Mouse (Mus musculus) heart, adult 2 months (tissue): Measurements from ENCODE around the gene Shbg. TPM values are rescaled to one million over a fixed set of nuclear protein-coding genes. Genes with fewer than 3 reads are reported as not detected.

Experiments used
- DNase-seq, 2 experiments: peaks; one replicate each; pipeline ENCODE4 v3.0.0; 2021
- H3K27ac ChIP-seq: fragments of 200-600 bp; 2 replicates; pipeline ENCODE4 v1.8.1; 2022
- H3K27me3 ChIP-seq: fragments of 200-500 bp; 2 replicates; pipeline ENCODE4 v1.6.1; 2012; ENCODE audit warnings: mild to moderate bottlenecking, low read length, inconsistent platforms, mixed read lengths; ENCODE audit not compliant: control insufficient read depth, insufficient read depth
- H3K36me3 ChIP-seq: fragments of 200-500 bp; 2 replicates; pipeline ENCODE4 v1.6.1; 2012; ENCODE audit warnings: low read length, inconsistent platforms; ENCODE audit not compliant: control insufficient read depth, insufficient read depth
- H3K4me1 ChIP-seq: fragments of 200-500 bp; 2 replicates; pipeline ENCODE4 v1.6.1; 2011; ENCODE audit warnings: low read length; ENCODE audit not compliant: control insufficient read depth, insufficient read depth
- H3K4me3 ChIP-seq: fragments of 200-600 bp; 2 replicates; pipeline ENCODE4 v1.8.1; 2022
- H3K79me2 ChIP-seq: fragments of 200-500 bp; replicated peaks from 2 replicates; pipeline ENCODE4 v1.6.1; 2012; ENCODE audit warnings: mild to moderate bottlenecking, inconsistent platforms, low read length, moderate library complexity, mixed read lengths; ENCODE audit not compliant: control insufficient read depth, insufficient read depth
- H3K9ac ChIP-seq: fragments of 200-500 bp; 2 replicates; pipeline ENCODE4 v1.6.1; 2012; ENCODE audit warnings: low read depth, mild to moderate bottlenecking, control low read depth, inconsistent platforms, low read length, mixed read lengths
- CTCF ChIP-seq: fragments of 200-600 bp; IDR thresholded peaks from 2 replicates; pipeline ENCODE4 v1.8.1; 2022; ENCODE audit warnings: antibody characterized with exemption, mild to moderate bottlenecking, moderate library complexity
- EP300 ChIP-seq: fragments of 200-500 bp; IDR thresholded peaks from 2 replicates; pipeline ENCODE4 v1.6.1; 2011; ENCODE audit warnings: low read depth, low read length, control low read depth; ENCODE audit not compliant: insufficient read depth
- POLR2A ChIP-seq: fragments of 200-500 bp; IDR thresholded peaks from 2 replicates; pipeline ENCODE4 v1.6.1; 2011; ENCODE audit warnings: mild to moderate bottlenecking, low read depth, low read length, control low read depth; ENCODE audit not compliant: insufficient read depth
- WGBS: fragments of 180-500 bp; shearing (Covaris S2); methylation state at CpG from one replicate; pipeline ENCODE4 v1.1.7; 2018; 5-methylcytosine and 5-hydroxymethylcytosine counted together
- intact Hi-C: fragments of 180-260 bp; cut with DNase I; formaldehyde crosslinking; loops from one replicate; pipeline ENCODE4 v1.15.1; 2025
- microRNA-seq, 2 experiments: library from miRNA; unstranded; fragments of <30 nt; microRNA quantifications; one replicate each; pipeline ENCODE4 v1.2.0; 2021
- polyA plus RNA-seq: library from polyadenylated mRNA; depleted of rRNA; stranded (reverse); fragments of >200 nt; gene quantifications from 2 replicates; pipeline ENCODE4 v1.2.3, GENCODE M21; 2012; rRNA removed
- total RNA-seq, 2 experiments: library from RNA; stranded (reverse); gene quantifications; 2 replicates each; pipeline ENCODE4 v1.2.3; 2021

Shbg gene
- total and polyA plus RNA-seq, 3 experiments = not detected

DNA sequence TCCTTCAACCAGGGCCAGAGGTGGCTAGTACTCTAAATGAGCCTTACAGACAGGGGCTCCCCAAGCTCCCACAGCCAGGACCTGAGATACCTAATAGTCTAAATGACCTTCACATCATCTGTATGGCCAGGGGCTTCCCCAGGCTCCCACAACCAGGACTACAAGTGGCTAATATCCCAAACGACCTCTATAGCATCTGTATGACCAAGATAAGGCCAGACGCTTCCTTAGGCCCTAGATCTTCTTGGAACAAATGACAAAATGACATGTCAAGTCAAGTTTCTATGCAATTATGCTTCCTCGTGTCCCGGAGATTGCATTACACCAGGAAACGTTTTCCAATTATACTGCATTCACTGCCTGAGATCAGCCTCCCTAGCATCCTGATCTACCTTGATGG, 41.4 kb downstream of the Shbg start:
- DNase-seq = no peak
- Histone ChIP-seq H3K36me3 (no peaks in the 10 kb centered on the region), H3K27me3 (no peaks in the 10 kb centered on the region), H3K4me3 (no peak overlapping the region), H3K9ac (no peak overlapping the region), H3K4me1 (0 out of 2 replicates have a peak, but pooled peaks cover 1% of the 10 kb centered on the region), H3K79me2 (no peaks in the 10 kb centered on the region; the same call in 1 of the 2 replicates), H3K27ac (no peak overlapping the region)
- TF ChIP-seq CTCF = no peak
- no peak for TF ChIP-seq EP300
- TF ChIP-seq POLR2A = no peak
- intact Hi-C loops = loop anchor here (5.0 kb wide), 2 partner anchors 159 to 179 kb away; partner anchors contain the start of genes Cyb5d1, Naa38 and Tmem88
- WGBS = 57% methylated on average over 5 of the region's 5 CpGs

DNA sequence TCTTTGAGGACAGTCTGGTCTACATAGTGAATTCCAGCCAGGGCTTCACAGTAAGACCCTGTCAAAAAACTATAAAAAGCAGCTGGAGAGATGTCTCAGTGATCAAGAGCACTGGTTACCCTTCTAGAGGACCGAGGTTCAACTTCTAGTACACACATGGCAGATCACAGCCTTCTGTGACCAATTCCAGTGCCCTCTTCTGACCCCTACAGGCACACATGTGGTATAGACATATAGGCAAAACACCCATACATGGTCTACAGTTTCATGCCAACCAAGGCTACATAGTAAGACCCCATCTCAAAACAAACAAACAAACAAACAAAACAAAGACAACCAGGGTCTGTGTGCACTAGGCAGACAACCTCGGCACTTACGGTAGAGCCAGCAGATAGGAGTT, 42.5 kb downstream of the Shbg start:
- no peak for DNase-seq
- intact Hi-C loops = loop anchor here (5.0 kb wide), 2 partner anchors 158 to 178 kb away; partner anchors contain the start of genes Cyb5d1, Naa38 and Tmem88
- Histone ChIP-seq H3K9ac (no peak overlapping the region), H3K4me3 (no peak overlapping the region), H3K27ac (no peak overlapping the region), H3K27me3 (no peaks in the 10 kb centered on the region), H3K36me3 (no peaks in the 10 kb centered on the region), H3K79me2 (no peaks in the 10 kb centered on the region; the same call in 1 of the 2 replicates), H3K4me1 (0 out of 2 replicates have a peak, but pooled peaks cover 1% of the 10 kb centered on the region)
- TF ChIP-seq POLR2A (no peak), CTCF (peak; percentile 65), EP300 (no peak)
- WGBS = 56% methylated on average over 3 of the region's 3 CpGs

DNA sequence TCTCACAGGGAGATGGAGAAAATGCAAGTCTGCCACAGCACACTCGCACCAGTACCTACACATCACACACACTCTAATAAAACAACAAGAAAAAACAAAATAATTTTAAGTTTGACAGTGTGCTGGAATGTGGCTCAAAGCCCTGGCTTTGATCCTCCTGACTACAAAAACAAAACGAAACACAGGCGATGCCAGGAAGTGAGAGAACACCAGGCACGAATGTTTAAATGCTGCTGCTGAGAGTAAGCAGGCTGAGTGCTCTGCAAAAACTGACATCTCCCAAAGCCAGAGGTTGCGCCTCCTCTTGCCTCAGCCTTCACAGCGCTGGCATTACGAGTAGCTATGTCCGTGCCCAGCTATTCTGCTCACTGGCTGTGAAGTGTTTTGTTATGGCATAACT, 52.6 kb downstream of the Shbg start:
- intact Hi-C loops = no loop called here
- Histone ChIP-seq H3K27ac (no peak overlapping the region), H3K4me3 (no peak overlapping the region), H3K4me1 (no peaks in the 10 kb centered on the region), H3K79me2 (no peaks in the 10 kb centered on the region), H3K9ac (no peak overlapping the region), H3K27me3 (0 out of 2 replicates have a peak, but pooled peaks cover under 1% of the 10 kb centered on the region), H3K36me3 (no peaks in the 10 kb centered on the region)
- no peak for TF ChIP-seq POLR2A
- no peak for TF ChIP-seq EP300
- TF ChIP-seq CTCF = no peak
- no peak for DNase-seq
- WGBS = 77% methylated on average over 8 of the region's 8 CpGs

Small RNAs within 50 kb of the gene (microRNA-seq; reads per million reads assigned to microRNA genes)
- gene Mir1934 (3.4 to 8.9 reads per million in 2 experiments), gene Mir467f (0 reads per million in 2 experiments)

Other genes with a start within 250 kb of the Shbg start
Only the 30 nearest of the 33 such genes appear.
- gene Naa38, start 222.4 kb downstream of the Shbg start, total RNA-seq = 100 to 1,000 TPM; 102 to 113 TPM
- gene Naa38, start 222.4 kb downstream of the Shbg start, polyA plus RNA-seq = 128 and 145 TPM in 2 replicates
- gene Cyb5d1, start 222.3 kb downstream of the Shbg start, total RNA-seq = 10 to 100 TPM; 27.9 to 32.1 TPM
- 19.9 and 29.8 TPM in 2 replicates for gene Cyb5d1, start 222.3 kb downstream of the Shbg start, polyA plus RNA-seq
- gene Tmem88, start 219.7 kb downstream of the Shbg start, total RNA-seq = 10 to 100 TPM; 20.4 to 21.4 TPM
- 61.4 and 66.4 TPM in 2 replicates for gene Tmem88, start 219.7 kb downstream of the Shbg start, polyA plus RNA-seq
- 10 to 100 TPM; 19.7 to 27.8 TPM for gene Kdm6b, start 204.2 kb downstream of the Shbg start, total RNA-seq
- gene Kdm6b, start 204.2 kb downstream of the Shbg start, polyA plus RNA-seq = 6.5 and 8.6 TPM in 2 replicates
- gene Dnah2, start 68.8 kb downstream of the Shbg start, total RNA-seq = under 1 TPM; 0.08 to 0.41 TPM
- gene Dnah2, start 68.8 kb downstream of the Shbg start, polyA plus RNA-seq = 0.15 and 0.23 TPM in 2 replicates
- gene Efnb3, start 57.7 kb downstream of the Shbg start, total RNA-seq = 100 to 1,000 TPM in 1 of 2 experiments, 10 to 100 TPM in 1; 89.2 to 106 TPM
- 57.4 and 95.6 TPM in 2 replicates for gene Efnb3, start 57.7 kb downstream of the Shbg start, polyA plus RNA-seq
- 1 to 10 TPM; 5.4 to 5.6 TPM for gene Wrap53, start 37.6 kb downstream of the Shbg start, total RNA-seq
- gene Wrap53, start 37.6 kb downstream of the Shbg start, polyA plus RNA-seq = 10.1 and 10.5 TPM in 2 replicates
- gene Trp53, start 37.5 kb downstream of the Shbg start, total RNA-seq = 10 to 100 TPM; 13.6 to 15.3 TPM
- gene Trp53, start 37.5 kb downstream of the Shbg start, polyA plus RNA-seq = 35.0 and 41.6 TPM in 2 replicates
- gene Atp1b2, start 12.0 kb downstream of the Shbg start, total RNA-seq = 10 to 100 TPM; 17.0 to 20.3 TPM
- 23.7 and 30.0 TPM in 2 replicates for gene Atp1b2, start 12.0 kb downstream of the Shbg start, polyA plus RNA-seq
- 1 to 10 TPM; 1.8 to 1.9 TPM for gene Sat2, start 4.1 kb upstream of the Shbg start, total RNA-seq
- gene Sat2, start 4.1 kb upstream of the Shbg start, polyA plus RNA-seq = 4.5 and 6.1 TPM in 2 replicates
- gene Fxr2, start 15.1 kb upstream of the Shbg start, total RNA-seq = 100 to 1,000 TPM in 1 of 2 experiments, 10 to 100 TPM in 1; 86.0 to 103 TPM
- gene Fxr2, start 15.1 kb upstream of the Shbg start, polyA plus RNA-seq = 61.2 and 112 TPM in 2 replicates
- not detected for gene Sox15, start 37.4 kb upstream of the Shbg start, total RNA-seq
- not detected in 2 replicates for gene Sox15, start 37.4 kb upstream of the Shbg start, polyA plus RNA-seq
- 10 to 100 TPM; 13.7 to 14.2 TPM for gene Mpdu1, start 44.7 kb upstream of the Shbg start, total RNA-seq
- 40.8 and 41.3 TPM in 2 replicates for gene Mpdu1, start 44.7 kb upstream of the Shbg start, polyA plus RNA-seq
- 1 to 10 TPM; 7.4 to 7.6 TPM for gene Cd68, start 48.2 kb upstream of the Shbg start, total RNA-seq
- gene Cd68, start 48.2 kb upstream of the Shbg start, polyA plus RNA-seq = 7.0 and 14.8 TPM in 2 replicates
- 100 to 1,000 TPM; 173 to 198 TPM for gene Eif4a1, start 54.5 kb upstream of the Shbg start, total RNA-seq
- gene Eif4a1, start 54.5 kb upstream of the Shbg start, polyA plus RNA-seq = 147 and 250 TPM in 2 replicates
- gene Senp3, start 64.2 kb upstream of the Shbg start, total RNA-seq = 10 to 100 TPM; 31.1 to 33.2 TPM
- 35.1 and 51.8 TPM in 2 replicates for gene Senp3, start 64.2 kb upstream of the Shbg start, polyA plus RNA-seq
- gene Tnfsf13, start 67.9 kb upstream of the Shbg start, total RNA-seq = 1 to 10 TPM; 1.4 to 3.2 TPM
- gene Tnfsf13, start 67.9 kb upstream of the Shbg start, polyA plus RNA-seq = 2.9 and 4.0 TPM in 2 replicates
- 10 to 100 TPM; 18.4 to 21.9 TPM for gene Tnfsf12, start 77.9 kb upstream of the Shbg start, total RNA-seq
- 29.2 and 32.0 TPM in 2 replicates for gene Tnfsf12, start 77.9 kb upstream of the Shbg start, polyA plus RNA-seq
- 1 to 10 TPM; 2.8 to 3.2 TPM for gene Tnfsfm13, start 78.2 kb upstream of the Shbg start, total RNA-seq
- 3.7 and 4.7 TPM in 2 replicates for gene Tnfsfm13, start 78.2 kb upstream of the Shbg start, polyA plus RNA-seq
- 10 to 100 TPM; 25.3 to 30.4 TPM for gene Polr2a, start 140.7 kb upstream of the Shbg start, total RNA-seq
- gene Polr2a, start 140.7 kb upstream of the Shbg start, polyA plus RNA-seq = 15.6 and 20.2 TPM in 2 replicates
- gene Slc35g3, start 144.1 kb upstream of the Shbg start, total RNA-seq = not detected
- gene Slc35g3, start 144.1 kb upstream of the Shbg start, polyA plus RNA-seq = 0.35 TPM in 1 of 2 replicates, not detected in the other
- 10 to 100 TPM; 42.9 to 47.9 TPM for gene Zbtb4, start 148.0 kb upstream of the Shbg start, total RNA-seq
- gene Zbtb4, start 148.0 kb upstream of the Shbg start, polyA plus RNA-seq = 19.8 and 25.4 TPM in 2 replicates
- gene Chrnb1, start 178.0 kb upstream of the Shbg start, total RNA-seq = 1 to 10 TPM; 4.1 TPM
- gene Chrnb1, start 178.0 kb upstream of the Shbg start, polyA plus RNA-seq = 10.3 and 16.4 TPM in 2 replicates
- 1 to 10 TPM; 1.9 to 2.5 TPM for gene Fgf11, start 184.0 kb upstream of the Shbg start, total RNA-seq
- 3.3 and 4.3 TPM in 2 replicates for gene Fgf11, start 184.0 kb upstream of the Shbg start, polyA plus RNA-seq
- under 1 TPM; 0.25 to 0.29 TPM for gene Tmem102, start 187.7 kb upstream of the Shbg start, total RNA-seq
- 0.44 and 0.47 TPM in 2 replicates for gene Tmem102, start 187.7 kb upstream of the Shbg start, polyA plus RNA-seq
- gene Gm39566, start 197.4 kb upstream of the Shbg start, total RNA-seq = not detected
- 0.02 and 0.09 TPM in 2 replicates for gene Gm39566, start 197.4 kb upstream of the Shbg start, polyA plus RNA-seq
- gene Spem2, start 200.6 kb upstream of the Shbg start, total RNA-seq = not detected
- 0.15 and 0.20 TPM in 2 replicates for gene Spem2, start 200.6 kb upstream of the Shbg start, polyA plus RNA-seq
- gene Spem1, start 204.3 kb upstream of the Shbg start, total RNA-seq = not detected
- 0.23 and 0.32 TPM in 2 replicates for gene Spem1, start 204.3 kb upstream of the Shbg start, polyA plus RNA-seq
- 1 to 10 TPM; 3.4 to 5.0 TPM for gene Nlgn2, start 219.9 kb upstream of the Shbg start, total RNA-seq
- gene Nlgn2, start 219.9 kb upstream of the Shbg start, polyA plus RNA-seq = 6.0 and 6.7 TPM in 2 replicates
- gene Tmem256, start 220.6 kb upstream of the Shbg start, total RNA-seq = 100 to 1,000 TPM; 214 to 254 TPM
- 308 and 350 TPM in 2 replicates for gene Tmem256, start 220.6 kb upstream of the Shbg start, polyA plus RNA-seq